Mouse (Mus musculus) CH12.LX (cell line): Measurements from ENCODE around the gene Pip5k1b. TPM values are rescaled to one million over a fixed set of nuclear protein-coding genes. Genes with fewer than 3 reads are reported as not detected.

Experiments used
- DNase-seq: peaks from one replicate; pipeline ENCODE4 v3.0.0-alpha.2; 2013; ENCODE audit errors: extremely low read depth
- H3K27ac ChIP-seq: 2 replicates; pipeline ENCODE4 v1.5.1; 2012; ENCODE audit warnings: low read depth, mild to moderate bottlenecking, control low read depth, moderate library complexity; ENCODE audit not compliant: insufficient read depth
- H3K27me3 ChIP-seq: replicated peaks from 2 replicates; pipeline ENCODE3; 2012; ENCODE audit warnings: inconsistent platforms
- H3K36me3 ChIP-seq, 2 experiments: replicated peaks in 1 of 2; 2 replicates each; pipeline versions ENCODE3 to v1.6.1; 2012; ENCODE audit warnings: inconsistent platforms in 1 of 2, low read length in 1 of 2, mild to moderate bottlenecking in 1 of 2, mixed read lengths in 1 of 2, moderate library complexity in 1 of 2; ENCODE audit not compliant: control insufficient read depth in 1 of 2, insufficient read depth in 1 of 2
- H3K4me1 ChIP-seq, 2 experiments: 2 replicates each; pipeline ENCODE4 v1.6.1; 2012; ENCODE audit warnings: inconsistent platforms in 1 of 2, moderate library complexity in 1 of 2; ENCODE audit not compliant: insufficient read depth in 2 of 2, control insufficient read depth in 1 of 2
- H3K4me2 ChIP-seq: 2 replicates; pipeline ENCODE4 v1.6.1; 2012; ENCODE audit warnings: low read depth, mild to moderate bottlenecking, control low read depth; ENCODE audit not compliant: poor library complexity, insufficient read depth, severe bottlenecking
- H3K4me3 ChIP-seq, 3 experiments: fragments of 150-350 bp in 1 of 3; sonication (generic) in 1 of 3; replicated peaks in 1 of 3; 2 replicates each; pipeline versions ENCODE3 to v1.5.1; 2011 to 2012; ENCODE audit warnings: low read depth in 2 of 3, low read length in 2 of 3, mild to moderate bottlenecking in 2 of 3, moderate library complexity in 2 of 3, control low read depth in 1 of 3, improper control_type of control experiment in 1 of 3, inconsistent platforms in 1 of 3, mixed read lengths in 1 of 3; ENCODE audit not compliant: poor library complexity in 1 of 3
- H3K79me2 ChIP-seq: replicated peaks from 2 replicates; pipeline ENCODE4 v1.6.1; 2012; ENCODE audit warnings: mild to moderate bottlenecking, moderate library complexity; ENCODE audit not compliant: control insufficient read depth, poor library complexity, insufficient read depth, severe bottlenecking; ENCODE audit errors: extremely low read depth
- H3K9ac ChIP-seq: 2 replicates; pipeline ENCODE4 v1.6.1; 2012; ENCODE audit warnings: low read depth, mild to moderate bottlenecking, control low read depth, moderate library complexity; ENCODE audit not compliant: insufficient read depth
- H3K9me3 ChIP-seq: replicated peaks from 2 replicates; pipeline ENCODE3; 2012; ENCODE audit warnings: low read length, inconsistent platforms, mixed read lengths
- BHLHE40 ChIP-seq: IDR thresholded peaks from 2 replicates; pipeline ENCODE4 v1.6.1; 2011; ENCODE audit warnings: mild to moderate bottlenecking, low read depth, low read length, improper control_type of control experiment
- CHD1 ChIP-seq: IDR thresholded peaks from 2 replicates; pipeline ENCODE4 v1.6.1; 2012; ENCODE audit warnings: low read depth, low read length, improper control_type of control experiment, inconsistent platforms
- EP300 ChIP-seq: IDR thresholded peaks from 2 replicates; pipeline ENCODE4 v1.6.1; 2011; ENCODE audit warnings: low read length, improper control_type of control experiment
- ETS1 ChIP-seq: conservative IDR thresholded peaks from 2 replicates; pipeline ENCODE4 v1.6.1; 2012; ENCODE audit warnings: low read depth, mild to moderate bottlenecking, inconsistent platforms, low read length, improper control_type of control experiment, moderate library complexity
- IRF4 ChIP-seq: IDR thresholded peaks from 2 replicates; pipeline ENCODE4 v1.6.1; 2014; ENCODE audit warnings: low read depth, mild to moderate bottlenecking, inconsistent platforms, low read length, improper control_type of control experiment
- JUN ChIP-seq: IDR thresholded peaks from 2 replicates; pipeline ENCODE4 v1.6.1; 2011; ENCODE audit warnings: low read depth, mild to moderate bottlenecking, low read length, improper control_type of control experiment, moderate library complexity; ENCODE audit not compliant: insufficient read depth
- JUND ChIP-seq: conservative IDR thresholded peaks from 2 replicates; pipeline ENCODE4 v1.6.1; 2011; ENCODE audit warnings: low read depth, low read length, improper control_type of control experiment
- MAFK ChIP-seq: IDR thresholded peaks from 2 replicates; pipeline ENCODE4 v1.6.1; 2011; ENCODE audit warnings: low read length, improper control_type of control experiment; ENCODE audit not compliant: insufficient replicate concordance
- MAX ChIP-seq: IDR thresholded peaks from 2 replicates; pipeline ENCODE4 v1.6.1; 2011; ENCODE audit warnings: low read length, improper control_type of control experiment
- MXI1 ChIP-seq: IDR thresholded peaks from 2 replicates; pipeline ENCODE4 v1.6.1; 2011; ENCODE audit warnings: mild to moderate bottlenecking, low read depth, low read length, improper control_type of control experiment
- MYC ChIP-seq: IDR thresholded peaks from 2 replicates; pipeline ENCODE4 v1.6.1; 2011; ENCODE audit warnings: low read depth, mild to moderate bottlenecking, improper control_type of control experiment, low read length
- NELFE ChIP-seq: IDR thresholded peaks from 2 replicates; pipeline ENCODE4 v1.6.1; 2011; ENCODE audit warnings: low read depth, low read length, improper control_type of control experiment
- NRF1 ChIP-seq: IDR thresholded peaks from 2 replicates; pipeline ENCODE4 v1.6.1; 2014; ENCODE audit warnings: low read depth, mild to moderate bottlenecking, inconsistent platforms, low read length, improper control_type of control experiment, moderate library complexity
- PAX5 ChIP-seq: IDR thresholded peaks from 2 replicates; pipeline ENCODE4 v1.6.1; 2012; ENCODE audit warnings: low read length, inconsistent platforms, mixed read lengths
- POLR2A ChIP-seq: IDR thresholded peaks from 2 replicates; pipeline ENCODE4 v1.6.1; 2011; ENCODE audit warnings: low read depth, mild to moderate bottlenecking, improper control_type of control experiment, low read length
- RCOR1 ChIP-seq: conservative IDR thresholded peaks from 2 replicates; pipeline ENCODE4 v1.6.1; 2012; ENCODE audit warnings: low read depth, mild to moderate bottlenecking, inconsistent platforms, low read length, improper control_type of control experiment
- SIN3A ChIP-seq: IDR thresholded peaks from 2 replicates; pipeline ENCODE4 v1.6.1; 2012; ENCODE audit warnings: low read length, improper control_type of control experiment, inconsistent platforms
- SMC3 ChIP-seq: IDR thresholded peaks from 2 replicates; pipeline ENCODE4 v1.6.1; 2011; ENCODE audit warnings: low read depth, low read length, improper control_type of control experiment
- TCF12 ChIP-seq: IDR thresholded peaks from 2 replicates; pipeline ENCODE4 v1.6.1; 2014; ENCODE audit warnings: low read depth, mild to moderate bottlenecking, inconsistent platforms, low read length, improper control_type of control experiment
- UBTF ChIP-seq: IDR thresholded peaks from 2 replicates; pipeline ENCODE4 v1.6.1; 2012; ENCODE audit warnings: low read depth, mild to moderate bottlenecking, inconsistent platforms, low read length, improper control_type of control experiment, moderate library complexity
- USF1 ChIP-seq: IDR thresholded peaks from 2 replicates; pipeline ENCODE4 v1.6.1; 2014; ENCODE audit warnings: low read depth, mild to moderate bottlenecking, inconsistent platforms, low read length, improper control_type of control experiment
- ZC3H11A ChIP-seq: IDR thresholded peaks from 2 replicates; pipeline ENCODE4 v1.6.1; 2012; ENCODE audit warnings: low read depth, mild to moderate bottlenecking, inconsistent platforms, low read length, improper control_type of control experiment
- ZMIZ1 ChIP-seq: IDR thresholded peaks from 2 replicates; pipeline ENCODE4 v1.6.1; 2012; ENCODE audit warnings: low read depth, mild to moderate bottlenecking, inconsistent platforms, low read length, improper control_type of control experiment
- dilution Hi-C: fragments of 300-500 bp; cut with MboI; formaldehyde crosslinking; loops from 2 replicates; pipeline ENCODE4 v1.14.3; 2020; ENCODE audit warnings: low sequenced_read_pairs; ENCODE audit not compliant: extremely low pct_unique_long_range_greater_than_20kb, extremely low pct_ligation_motif_present
- in situ Hi-C: fragments of 300-500 bp; cut with MboI; formaldehyde crosslinking; loops from 3 replicates; pipeline ENCODE4 v1.14.3; 2019; ENCODE audit warnings: low sequenced_read_pairs, low pct_ligation_motif_present, low pct_unique_long_range_greater_than_20kb, mixed read lengths
- polyA plus RNA-seq: library from polyadenylated mRNA; unstranded; fragments of >175 nt; gene quantifications from 2 replicates; pipeline ENCODE4 v1.2.1, GENCODE M21; 2012; ENCODE audit warnings: low read depth; ENCODE audit not compliant: insufficient read length
- total RNA-seq, 2 experiments: library from RNA; depleted of rRNA; stranded (reverse); fragments of 300-350 nt in 1 of 2; fragments of >200 nt in 1 of 2; gene quantifications; 2 replicates each; pipeline ENCODE4 v1.2.3; 2012 to 2014

Gene Pip5k1b
- total and polyA plus RNA-seq, 3 experiments: 1.7 to 2.9 (median 2.0) TPM

DNA sequence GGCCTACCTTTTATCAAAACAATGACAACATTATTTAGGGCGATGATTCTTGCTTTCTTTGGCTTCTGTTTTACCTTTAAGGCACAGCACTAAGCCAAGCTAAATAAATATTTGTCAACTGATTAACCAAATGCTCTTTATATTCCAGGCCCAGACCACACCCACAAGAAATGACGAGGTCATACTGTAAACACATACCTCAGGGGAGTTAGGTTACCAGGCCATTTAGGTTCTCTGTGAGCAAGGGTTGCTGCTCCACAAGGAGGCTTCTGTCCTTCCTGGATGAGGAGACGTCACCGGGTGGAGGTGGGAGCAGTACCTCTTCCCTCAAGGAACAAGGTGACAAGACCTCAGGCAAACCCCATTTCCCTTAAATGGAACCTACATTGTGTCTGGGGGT, 128.4 kb downstream of the Pip5k1b start:
- Histone ChIP-seq H3K36me3 (no peaks in the 10 kb centered on the region), H3K4me3 (no peak overlapping the region), H3K9ac (no peak overlapping the region), H3K9me3 (no peaks in the 10 kb centered on the region), H3K27me3 (no peaks in the 10 kb centered on the region), H3K4me2 (no peak overlapping the region), H3K27ac (no peak overlapping the region), H3K79me2 (no peaks in the 10 kb centered on the region), H3K4me1 (peaks cover 20 to 59% of the 10 kb centered on the region in 2 experiments)
- DNase-seq: no peak
- in situ Hi-C loops: no loop called here
- dilution Hi-C loops: no loop called here
- TF ChIP-seq JUN: no peak
- TF ChIP-seq NELFE: no peak
- TF ChIP-seq CHD1: no peak
- TF ChIP-seq SIN3A: no peak
- no peak for TF ChIP-seq TCF12
- TF ChIP-seq RCOR1: no peak
- TF ChIP-seq USF1: no peak
- TF ChIP-seq ZMIZ1: no peak
- no peak for TF ChIP-seq POLR2A

DNA sequence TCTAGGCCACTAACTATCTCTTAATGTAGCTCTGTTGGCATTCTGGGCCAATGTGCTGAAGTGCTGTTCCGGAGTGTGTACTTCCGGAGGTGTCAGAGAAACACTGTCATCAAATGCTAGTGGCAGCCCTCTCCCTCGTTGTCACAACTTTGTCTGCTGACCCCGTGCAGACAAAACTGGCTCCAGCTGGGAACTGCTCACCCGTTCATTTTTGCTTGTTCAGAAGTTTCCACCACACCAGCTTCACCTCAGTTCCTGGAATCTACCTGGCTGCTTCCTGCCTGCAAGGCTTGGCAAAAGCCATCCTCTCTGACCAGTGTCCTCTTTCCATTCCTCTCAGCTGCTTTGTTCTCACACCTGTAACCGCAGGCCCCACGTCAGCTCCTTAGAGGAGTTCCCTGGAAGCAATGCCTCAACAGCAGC, 128.9 kb downstream of the Pip5k1b start:
- H3K9me3 ChIP-seq: no peaks in the 10 kb centered on the region
- TF ChIP-seq ETS1 (peak; percentile 68), IRF4 (no peak), USF1 (no peak), UBTF (no peak), MYC (no peak), BHLHE40 (peak; percentile 77), SMC3 (no peak), MAFK (peak; percentile 64), EP300 (peak; percentile 54; the same call in 1 of the 2 replicates), ZC3H11A (no peak), NRF1 (no peak), JUND (no peak), CHD1 (no peak), MXI1 (no peak), PAX5 (no peak), MAX (no peak), TCF12 (peak; percentile 66; the same call in 1 of the 2 replicates)
- H3K27me3 ChIP-seq: no peaks in the 10 kb centered on the region
- H3K9ac ChIP-seq: no peak overlapping the region
- no peak for DNase-seq
- in situ Hi-C loops (no loop called here), dilution Hi-C loops (no loop called here)
- H3K27ac ChIP-seq: no peak overlapping the region
- peaks cover 16 to 55% of the 10 kb centered on the region in 2 experiments for H3K4me1 ChIP-seq
- H3K4me2 ChIP-seq: no peak overlapping the region
- H3K36me3 ChIP-seq: no peaks in the 10 kb centered on the region
- H3K4me3 ChIP-seq: no peak overlapping the region
- no peaks in the 10 kb centered on the region for H3K79me2 ChIP-seq
